Comparison of ENCODE assay signal across 7 mouse cellular contexts in the genomic region with DNA sequence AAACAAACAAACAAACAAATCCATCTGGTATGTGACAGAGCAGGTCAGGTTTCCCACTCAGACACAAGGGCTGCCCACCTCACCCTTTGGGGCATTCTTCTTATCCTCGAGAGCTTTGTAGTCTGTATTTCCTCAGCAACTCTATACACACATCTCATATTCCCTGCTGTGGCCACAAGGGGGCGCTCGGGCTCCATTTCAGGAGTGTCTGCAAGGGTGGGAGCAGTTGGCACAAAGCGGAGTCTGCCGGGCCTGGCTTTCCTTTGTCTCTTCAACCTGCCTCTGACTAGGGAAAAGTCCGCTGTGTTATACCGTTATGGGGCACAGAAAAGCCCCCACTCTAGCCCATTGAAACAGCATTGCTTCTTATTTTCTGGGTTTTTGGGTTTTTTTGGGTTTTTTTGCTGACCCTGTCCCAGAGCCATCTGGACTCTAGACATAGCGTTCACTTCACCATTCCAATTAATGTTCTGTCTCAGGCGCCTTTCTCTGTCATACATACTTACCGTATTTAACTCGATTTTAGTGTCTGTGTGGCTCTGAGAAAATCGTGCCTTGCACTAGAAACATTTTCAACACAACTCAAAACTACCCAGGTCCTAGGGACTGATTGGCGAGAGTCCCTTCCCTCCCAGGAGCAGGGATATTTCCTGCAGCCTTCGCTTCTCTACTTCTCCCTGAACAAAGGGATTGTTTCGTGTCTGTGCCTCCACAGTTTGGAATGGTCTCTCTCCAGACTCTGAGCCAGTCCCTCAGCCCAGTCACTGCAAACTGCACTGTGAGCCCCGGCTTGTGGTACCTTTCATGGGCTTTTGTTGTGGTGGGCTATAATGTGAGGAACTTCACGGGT. TPM values are rescaled to one million over a fixed set of nuclear protein-coding genes. Genes with fewer than 3 reads are reported as not detected.
DNase-seq lines count a peak whose midpoint lies in the region; ATAC-seq lines count a peak whose summit lies in the region.

No protein-coding gene starts in this region.

- WGBS in embryonic facial prominence, embryonic 10.5 days, result 37% methylated on average over 17 of the region's 17 CpGs
- WGBS in limb, embryonic 10.5 days, result 46% methylated on average over 17 of the region's 17 CpGs
- 17% methylated on average over 17 of the region's 17 CpGs for WGBS in midbrain, embryonic 14.5 days

- H3K9me3 ChIP-seq in embryonic facial prominence, embryonic 10.5 days, result no peaks in the 10 kb centered on the region
- no peaks in the 10 kb centered on the region for H3K9me3 ChIP-seq in limb, embryonic 10.5 days (replicated peaks)
- no peaks in the 10 kb centered on the region for H3K9me3 ChIP-seq in midbrain, embryonic 14.5 days (ENCODE audit: control insufficient read depth, low read length)

- peak; percentile 89 for ATAC-seq in midbrain, embryonic 14.5 days (ENCODE audit: low FRiP score, low TSS enrichment)

- H3K4me2 ChIP-seq in midbrain, embryonic 14.5 days (ENCODE audit: low read length), result peak overlapping the region; percentile 21

- H3K27me3 ChIP-seq in embryonic facial prominence, embryonic 10.5 days (replicated peaks; ENCODE audit: low read depth, poor library complexity, severe bottlenecking), result no peaks in the 10 kb centered on the region
- H3K27me3 ChIP-seq in limb, embryonic 10.5 days (ENCODE audit: low read depth, poor library complexity, severe bottlenecking), result no peaks in the 10 kb centered on the region
- no peaks in the 10 kb centered on the region for H3K27me3 ChIP-seq in midbrain, embryonic 14.5 days (ENCODE audit: control insufficient read depth, insufficient read depth, low read length)

- peaks cover 47% of the 10 kb centered on the region for H3K36me3 ChIP-seq in embryonic facial prominence, embryonic 10.5 days (replicated peaks)
- peaks cover 61% of the 10 kb centered on the region for H3K36me3 ChIP-seq in limb, embryonic 10.5 days
- 0 out of 2 replicates have a peak, but pooled peaks cover 2% of the 10 kb centered on the region for H3K36me3 ChIP-seq in midbrain, embryonic 14.5 days (ENCODE audit: control insufficient read depth, insufficient read depth, low read length)

- H3K27ac ChIP-seq in embryonic facial prominence, embryonic 10.5 days (replicated peaks), result peak overlapping the region; percentile 87
- peak overlapping the region; percentile 83 for H3K27ac ChIP-seq in limb, embryonic 10.5 days
- H3K27ac ChIP-seq in midbrain, embryonic 14.5 days (replicated peaks; ENCODE audit: low read depth, low read length), result peak overlapping the region; percentile 77

- DNase-seq in adrenal gland, postnatal 14 days, result peak; percentile 97
- DNase-seq in embryonic facial prominence, embryonic 10.5 days (ENCODE audit: low spot score), result peak; percentile 95
- peak; percentile 95 to 98 for DNase-seq in heart, adult 18-20 months
- peak; percentile 94 for DNase-seq in kidney, adult 18-20 months
- peak; percentile 99 for DNase-seq in limb, embryonic 10.5 days (ENCODE audit: low spot score)
- DNase-seq in midbrain, embryonic 14.5 days, result peak; percentile 97
- DNase-seq in spleen, adult 12 weeks (ENCODE audit: low spot score), result peak; percentile 66

- peaks cover 27% of the 10 kb centered on the region for H3K4me1 ChIP-seq in embryonic facial prominence, embryonic 10.5 days
- peaks cover 7% of the 10 kb centered on the region; the same call in 1 of the 2 replicates for H3K4me1 ChIP-seq in limb, embryonic 10.5 days
- H3K4me1 ChIP-seq in midbrain, embryonic 14.5 days (ENCODE audit: control insufficient read depth, insufficient read depth, low read length), result peaks cover 13% of the 10 kb centered on the region

- peak overlapping the region; percentile 62 for H3K9ac ChIP-seq in midbrain, embryonic 14.5 days (replicated peaks; ENCODE audit: low read length)

- no peak overlapping the region for H3K4me3 ChIP-seq in embryonic facial prominence, embryonic 10.5 days
- H3K4me3 ChIP-seq in limb, embryonic 10.5 days, result no peak overlapping the region
- H3K4me3 ChIP-seq in midbrain, embryonic 14.5 days (replicated peaks; ENCODE audit: low read depth, low read length), result no peak overlapping the region

RNA-seq across cellular contexts. Expression of gene Hs1bp3, which starts 13.8 kb away (rescaled TPM):
- 12.4 and 15.1 TPM in 2 replicates for total RNA-seq in adrenal gland, postnatal 14 days (2021)
- polyA plus RNA-seq in embryonic facial prominence, embryonic 10.5 days (2016; fragmentation: Nextera tagmentation; extraction: Ambion mirVana), result 17.9 and 18.8 TPM in 2 replicates
- total RNA-seq in heart, adult 18-20 months (2021), result 10 to 100 TPM; 13.8 to 15.6 TPM
- polyA plus RNA-seq in limb, embryonic 10.5 days (2016; fragmentation: Nextera tagmentation; extraction: Ambion mirVana), result 18.4 and 19.5 TPM in 2 replicates
- 6.7 and 7.0 TPM in 2 replicates for polyA plus RNA-seq in midbrain, embryonic 14.5 days (2014; fragmentation: Nextera tagmentation; extraction: Ambion mirVana)

RNA-seq across cellular contexts. Expression of gene Gdf7, which starts 25.3 kb away (rescaled TPM):
- total RNA-seq in adrenal gland, postnatal 14 days (2021), result not detected in 2 replicates
- polyA plus RNA-seq in embryonic facial prominence, embryonic 10.5 days (2016; fragmentation: Nextera tagmentation; extraction: Ambion mirVana), result 0.10 and 0.17 TPM in 2 replicates
- total RNA-seq in heart, adult 18-20 months (2021), result under 1 TPM; 0.17 to 0.26 TPM
- polyA plus RNA-seq in limb, embryonic 10.5 days (2016; fragmentation: Nextera tagmentation; extraction: Ambion mirVana), result 0.13 and 0.14 TPM in 2 replicates
- 0.25 TPM in 1 of 2 replicates, not detected in the other for polyA plus RNA-seq in midbrain, embryonic 14.5 days (2014; fragmentation: Nextera tagmentation; extraction: Ambion mirVana)
